Mouse (Mus musculus) lung, adult 18-20 months (tissue): Measurements from ENCODE around the gene Dennd2d.

Experiments used
- DNase-seq, 2 experiments: peaks; one replicate each; pipeline ENCODE4 v3.0.0; 2022; ENCODE audit warnings: mixed read lengths in 2 of 2

Gene Dennd2d

DNA sequence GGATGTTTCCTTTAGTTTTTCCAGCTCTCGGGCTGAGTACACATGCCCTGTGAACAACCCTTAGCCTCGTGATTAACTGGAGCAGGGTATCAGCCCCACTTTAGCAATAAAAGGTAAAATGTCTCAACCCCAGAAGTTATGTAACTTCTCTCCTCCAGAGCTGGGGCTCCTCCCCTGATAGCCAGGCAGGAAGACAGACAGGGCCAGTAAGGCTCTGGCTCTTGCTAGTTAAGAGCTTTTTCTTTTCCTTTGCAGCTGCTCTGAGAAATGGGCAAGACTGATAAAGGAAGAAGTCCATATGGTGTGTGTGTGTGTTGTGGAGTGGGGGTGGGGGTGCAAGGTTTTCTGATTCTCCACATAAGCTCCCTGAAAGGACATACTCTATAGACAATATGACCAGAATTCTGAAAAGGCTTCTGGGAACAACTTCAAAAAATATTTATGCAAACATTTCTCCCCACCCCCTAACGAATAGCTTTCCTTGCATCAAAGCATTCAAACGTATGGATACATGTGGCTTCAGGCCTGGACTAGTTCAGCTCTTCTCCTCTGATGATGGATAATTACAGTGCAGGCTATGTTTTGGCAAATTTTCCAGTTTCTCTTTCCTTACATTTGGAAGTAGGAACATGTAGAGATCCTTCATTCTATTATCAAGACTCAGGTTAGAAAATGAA lies 14.0 kb downstream of the Dennd2d start:
- peak; percentile 71 to 80 for DNase-seq

DNA sequence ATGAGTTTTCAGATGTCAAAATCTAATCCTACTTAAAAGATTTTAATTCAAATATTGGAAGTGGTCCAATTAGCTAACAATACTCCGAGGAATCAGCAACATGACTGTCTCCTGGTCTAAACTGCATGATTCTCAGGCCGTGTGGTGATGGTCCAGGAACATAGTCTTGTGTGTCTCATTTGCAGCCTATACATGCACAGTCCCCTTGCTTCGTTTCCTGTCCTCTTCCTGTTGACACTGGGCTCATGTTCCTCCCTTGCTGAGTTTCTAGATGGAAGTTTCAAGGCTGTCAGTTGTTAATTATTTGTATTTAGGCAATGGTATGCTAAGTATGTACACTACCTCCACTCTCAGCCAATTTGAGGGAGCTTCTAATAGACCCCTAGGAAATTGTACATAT lies 14.8 kb downstream of the Dennd2d start:
- no peak for DNase-seq

DNA sequence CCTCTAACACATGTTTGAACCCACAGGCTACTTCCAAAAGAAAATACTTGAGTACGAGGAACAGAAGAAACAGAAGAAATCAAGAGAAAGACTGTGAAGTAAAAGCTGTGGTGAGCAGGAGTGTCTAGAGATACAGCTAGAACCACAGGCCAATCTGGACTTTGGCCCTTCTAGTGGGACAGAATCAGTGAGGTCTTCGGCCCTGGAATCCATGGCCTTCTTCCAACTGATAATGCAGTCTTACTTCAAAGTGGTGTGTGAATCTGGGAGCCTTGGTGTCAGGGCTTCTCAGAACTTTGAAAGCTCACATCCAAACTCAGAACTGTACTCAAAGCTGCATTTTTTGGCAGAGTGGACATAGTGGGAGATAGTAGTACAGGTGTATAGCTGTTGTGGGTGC lies 18.3 kb downstream of the Dennd2d start:
- no peak for DNase-seq

DNA sequence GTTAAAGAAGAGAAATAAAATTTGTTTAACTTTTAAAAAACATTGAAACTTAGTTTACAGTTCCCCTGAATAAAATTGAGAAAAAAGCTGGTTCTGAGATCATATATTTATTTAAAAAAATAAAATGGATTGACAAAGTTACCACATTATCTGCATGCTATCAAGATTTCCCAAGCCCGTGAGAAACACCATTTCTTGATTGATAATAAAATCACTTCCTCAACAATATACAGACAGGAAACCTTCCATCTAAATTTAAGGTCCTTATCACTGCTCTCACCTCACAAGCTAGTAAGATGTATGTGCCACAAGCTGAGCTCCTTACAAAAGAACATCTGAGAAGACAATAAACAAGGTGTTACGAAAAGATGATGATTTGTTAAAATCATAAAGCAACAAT lies 20.7 kb downstream of the Dennd2d start:
- DNase-seq, result no peak

DNA sequence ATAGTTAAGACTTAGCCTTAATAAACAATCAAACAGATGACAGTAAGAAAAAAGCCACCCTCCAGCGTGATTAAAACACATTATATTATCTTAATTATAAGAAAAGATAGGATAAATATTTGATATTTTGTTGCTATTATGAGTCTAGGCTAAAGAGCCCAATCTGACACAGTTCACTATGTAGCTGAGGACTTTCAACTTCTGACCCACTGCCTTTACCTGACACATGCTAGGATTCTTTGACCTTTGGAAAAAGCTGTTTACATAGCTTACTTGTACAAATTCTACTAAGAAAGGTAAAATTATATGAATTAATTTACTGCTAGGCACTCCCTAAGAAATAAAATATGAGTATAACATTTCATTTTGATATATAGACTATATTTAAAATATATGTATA lies 28.5 kb downstream of the Dennd2d start:
- DNase-seq, result no peak

DNA sequence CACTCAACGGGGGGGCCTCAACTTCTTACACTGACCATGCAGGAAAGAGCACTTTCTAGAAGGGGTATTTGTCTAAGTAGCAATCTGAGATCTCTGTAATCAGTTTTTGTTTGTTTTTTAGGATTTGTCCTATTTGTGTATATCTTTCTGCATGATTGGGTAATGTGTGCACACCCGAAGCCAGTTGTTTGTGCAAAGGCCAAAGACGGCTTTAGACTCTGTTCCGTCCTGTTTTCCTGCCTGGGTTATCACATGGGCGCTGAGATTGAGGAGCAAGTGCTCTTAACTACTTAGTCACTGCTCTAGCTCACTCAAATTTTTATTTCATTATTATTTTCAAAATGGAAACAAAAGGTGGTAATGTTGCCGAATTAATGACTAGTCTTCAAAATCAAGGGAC lies 32.8 kb downstream of the Dennd2d start:
- DNase-seq, result no peak

DNA sequence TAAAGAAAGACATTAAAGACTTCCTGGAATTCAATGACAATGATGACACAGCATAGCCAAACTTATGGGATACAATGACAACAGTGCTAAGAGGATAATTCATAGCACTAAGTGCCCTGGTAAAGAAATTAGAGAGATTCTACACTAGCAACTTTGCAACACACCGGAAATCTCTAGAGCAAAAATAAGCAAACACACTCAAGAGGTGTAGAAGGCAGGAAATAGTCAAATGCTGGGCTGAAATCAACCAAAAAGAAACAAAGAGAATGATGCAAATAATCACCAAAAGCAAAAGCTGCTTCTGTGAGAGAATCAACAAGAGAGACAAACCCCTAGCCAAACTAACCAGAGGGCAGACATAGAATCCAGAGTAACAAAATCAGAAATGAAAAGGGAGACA lies 40.5 kb downstream of the Dennd2d start:
- no peak for DNase-seq

DNA sequence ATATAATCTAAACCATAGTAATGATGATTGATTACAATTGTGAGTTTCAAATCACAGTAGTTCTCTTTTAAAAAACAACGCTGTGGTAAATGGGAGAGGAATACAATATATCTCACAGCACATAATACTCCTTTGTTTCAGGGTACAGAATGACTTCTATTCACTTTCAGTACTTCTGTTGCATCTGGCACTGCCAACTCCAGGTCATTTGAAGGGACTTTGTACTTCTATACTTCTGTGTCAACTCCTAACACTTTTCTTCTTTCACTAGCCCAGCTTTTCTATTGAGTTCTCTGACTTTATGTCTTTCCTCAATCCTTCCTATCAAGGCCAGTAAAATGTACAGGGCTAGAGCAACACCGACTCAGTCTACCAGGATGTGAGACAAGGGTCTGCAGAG lies 44.2 kb downstream of the Dennd2d start:
- DNase-seq, result no peak

DNA sequence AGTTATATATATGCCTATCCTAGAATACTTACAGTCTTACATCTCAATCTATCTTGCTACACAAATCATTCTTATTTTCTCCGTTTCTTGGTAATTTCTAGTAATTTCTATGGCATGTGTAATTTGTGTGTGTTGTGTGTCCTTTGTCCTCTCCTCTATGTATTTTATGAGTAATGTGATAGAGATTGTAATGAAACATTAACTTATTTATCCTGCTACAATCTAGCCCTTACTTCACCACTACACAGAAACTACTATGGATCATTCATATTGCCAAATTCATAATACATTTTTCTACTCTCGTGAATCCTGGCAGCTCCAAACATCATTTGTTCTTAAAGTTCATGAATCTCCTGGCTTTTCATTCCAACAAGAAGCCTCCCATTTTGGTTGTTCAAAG lies 45.8 kb downstream of the Dennd2d start:
- no peak for DNase-seq

DNA sequence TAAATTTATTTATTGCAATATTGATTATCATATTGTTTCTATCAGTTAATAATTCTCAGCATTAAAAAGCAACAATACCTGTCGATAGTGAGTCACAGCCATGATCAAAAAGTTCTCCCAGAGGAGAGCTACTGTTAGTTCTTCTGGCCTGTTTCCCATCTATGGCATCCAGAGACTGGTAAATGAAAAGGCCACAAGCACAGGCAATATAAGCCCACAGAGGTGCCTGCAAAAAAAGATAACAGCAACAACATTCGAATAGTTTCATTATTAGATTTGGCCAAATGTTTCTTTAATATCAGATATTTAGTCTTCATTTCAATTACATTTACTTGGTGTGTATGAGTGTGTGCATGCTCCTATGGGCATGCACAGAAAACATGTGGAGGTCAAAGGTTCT lies 51.1 kb downstream of the Dennd2d start:
- DNase-seq, result no peak

DNA sequence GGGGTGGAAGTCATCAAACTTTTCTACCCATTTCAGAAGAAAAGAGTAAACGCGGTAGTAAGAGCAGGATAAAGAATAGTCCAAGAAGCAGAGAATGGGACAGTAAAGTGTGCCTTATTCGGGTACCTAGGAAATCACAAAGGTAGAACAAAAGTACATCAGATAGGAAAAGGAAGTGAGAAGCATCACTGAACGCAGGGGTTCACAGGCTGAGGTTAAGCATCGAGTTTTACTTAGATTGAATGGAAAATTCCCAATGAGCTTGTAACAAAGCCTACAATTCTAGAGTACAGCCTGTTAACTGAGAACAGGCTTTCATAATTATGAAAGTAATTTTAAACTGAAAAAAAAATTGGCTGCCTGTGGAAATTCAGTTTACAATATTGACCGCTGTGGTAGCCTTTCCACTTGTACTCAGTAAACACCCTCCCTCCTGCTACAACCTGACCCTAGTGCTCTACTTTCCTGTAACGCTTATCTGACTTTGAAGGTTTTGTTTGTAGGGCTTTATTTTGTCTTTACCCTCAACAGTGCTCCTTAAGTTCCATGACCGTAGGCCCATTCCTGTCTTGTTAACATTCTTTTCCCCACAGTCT lies 62.6 kb downstream of the Dennd2d start:
- no peak for DNase-seq

DNA sequence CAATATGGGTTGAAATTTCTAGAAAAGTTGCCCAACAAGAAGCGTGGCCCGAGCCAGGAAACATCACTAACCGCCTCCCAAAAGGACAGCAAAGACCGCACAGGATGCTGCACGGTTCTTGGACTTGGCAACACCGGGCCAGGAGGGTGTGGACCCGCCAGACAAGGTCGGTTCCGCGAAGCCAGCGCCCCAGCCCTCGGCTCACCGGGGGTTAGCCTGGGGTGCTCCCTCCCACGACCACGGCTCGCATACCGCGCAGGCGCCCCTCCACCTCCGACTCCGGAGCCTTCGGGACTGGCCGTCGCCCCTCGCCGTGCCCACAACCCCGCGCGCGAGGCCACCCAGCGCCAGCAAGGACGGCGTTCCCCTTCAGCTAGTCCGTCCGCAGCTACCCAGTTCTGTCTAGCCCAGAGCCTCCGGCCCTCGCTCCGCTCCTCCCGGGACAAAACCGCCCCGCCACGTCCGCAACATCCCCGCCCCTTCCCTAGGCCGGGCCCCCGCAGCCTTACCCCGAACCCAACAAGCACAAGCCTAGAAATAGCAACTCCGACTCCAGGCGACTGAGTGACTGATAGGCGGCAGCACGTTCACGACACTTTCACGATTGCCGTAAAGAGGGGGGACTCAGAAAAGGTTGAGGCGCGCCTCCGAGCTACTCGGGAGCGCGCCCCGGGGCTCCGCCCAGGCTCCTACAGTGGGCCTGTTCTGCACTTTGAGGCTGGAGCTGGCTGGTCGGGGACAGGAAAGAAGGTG lies 65.1 kb downstream of the Dennd2d start, which contains the start of the genes Dram2 and Cept1:
Dram2 (plus strand) TSS at position 628 of the 753 bp plus-strand sequence.
Cept1 (minus strand) TSS at position 632 of the 753 bp plus-strand sequence.
- peak; percentile 93 to 96 for DNase-seq

DNA sequence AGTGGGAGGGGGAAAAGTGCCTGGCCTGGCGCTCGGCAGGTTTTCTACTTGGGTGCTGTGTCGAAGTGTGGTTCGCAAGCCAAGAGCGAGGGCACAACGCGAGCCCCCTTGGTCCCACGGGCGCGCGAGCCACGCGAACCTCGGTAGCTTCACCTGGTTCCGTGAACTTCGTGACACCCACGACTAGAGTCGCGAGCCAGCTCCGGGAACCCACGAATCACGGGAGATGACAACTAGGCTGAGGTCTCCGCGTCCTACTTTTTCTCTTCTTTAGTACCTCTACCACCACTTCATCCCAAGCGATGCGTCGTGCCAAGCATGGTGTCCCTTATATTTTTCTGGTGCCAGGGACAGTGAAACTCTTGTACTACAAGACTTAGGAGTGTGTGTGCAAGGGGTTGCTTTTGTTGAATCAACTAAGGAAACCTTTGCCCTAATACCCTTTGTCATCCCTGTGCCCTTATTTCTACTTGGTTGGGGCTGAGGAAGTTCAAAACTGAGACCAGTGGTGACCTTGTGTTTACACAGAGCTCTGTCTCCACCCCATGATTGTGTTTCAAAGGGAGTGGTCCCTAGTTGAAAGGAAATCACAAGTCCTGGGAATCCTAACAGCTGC lies 65.8 kb downstream of the Dennd2d start:
- peak; percentile 47 to 73 for DNase-seq

DNA sequence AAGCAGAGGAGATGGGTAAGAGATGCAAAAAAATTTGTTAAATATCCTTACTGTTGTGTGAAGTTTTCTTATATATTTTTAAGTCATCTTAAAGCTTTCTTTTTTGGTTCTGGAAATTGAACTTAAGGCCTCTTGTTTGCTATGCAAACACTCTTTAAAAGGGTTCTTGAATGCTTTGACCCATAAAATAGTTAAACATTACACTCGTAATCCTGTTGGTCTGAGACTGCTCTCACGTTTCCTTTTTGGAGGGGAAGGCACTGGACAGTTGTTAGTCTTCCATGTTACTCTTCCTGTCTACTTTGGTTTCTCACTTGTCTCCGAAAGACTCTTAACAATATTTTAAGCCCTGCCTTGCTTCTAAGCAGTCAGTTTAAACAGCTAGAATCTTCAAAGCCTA lies 66.8 kb downstream of the Dennd2d start:
- DNase-seq, result no peak
